ENCODE assay signal across 8 mouse cellular contexts in the genomic region with DNA sequence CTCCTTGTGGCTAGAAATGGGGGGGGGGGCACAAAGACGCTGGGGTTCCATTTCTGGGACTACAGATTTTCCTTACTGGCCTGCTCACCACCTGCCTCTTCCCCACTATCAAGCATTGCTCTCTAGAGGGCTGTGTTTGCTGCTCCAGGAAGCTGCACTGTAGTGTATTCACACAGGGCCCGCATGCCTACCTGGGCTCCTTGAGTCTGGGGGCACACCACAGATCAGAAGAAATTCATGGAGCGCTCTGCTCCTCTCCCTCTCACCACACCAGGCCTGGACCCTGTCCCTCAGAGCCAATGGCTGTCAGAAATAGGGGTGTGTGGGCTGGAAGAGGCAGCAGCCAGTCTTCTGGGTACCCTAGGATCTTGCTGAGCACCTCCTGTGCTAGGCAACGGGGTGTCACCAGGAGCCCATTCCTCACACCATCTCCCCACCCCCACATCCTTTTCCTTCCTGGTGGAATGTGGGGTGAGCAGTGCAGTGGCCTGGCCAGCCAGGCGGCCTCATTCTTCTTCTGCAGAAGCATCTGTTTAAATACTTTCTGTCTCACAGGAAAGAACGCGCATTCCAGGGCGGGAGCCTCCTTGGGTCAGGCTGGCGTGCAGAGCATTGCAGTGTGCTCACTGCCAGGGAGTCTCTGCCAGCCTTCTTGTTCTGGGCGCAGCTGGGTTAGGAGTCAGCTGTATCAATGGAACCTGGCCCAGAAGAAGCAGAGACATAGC. TPM values are rescaled to one million over a fixed set of nuclear protein-coding genes. Genes with fewer than 3 reads are reported as not detected.
DNase-seq lines count a peak whose midpoint lies in the region; ATAC-seq and TF ChIP-seq lines count a peak whose summit lies in the region.

No protein-coding gene starts in this region.

- peak; percentile 41 for ATAC-seq in intestine, postnatal 0 days
- peak; percentile 86 for ATAC-seq in lung, postnatal 0 days
- ATAC-seq in megakaryocyte progenitor cell, adult 5-6 weeks (replicated peaks; ENCODE audit: poor library complexity) = no peak

- no peaks in the 10 kb centered on the region for H3K27me3 ChIP-seq in intestine, postnatal 0 days (replicated peaks; ENCODE audit: control insufficient read depth, insufficient read depth, low read length)
- H3K27me3 ChIP-seq in lung, postnatal 0 days (replicated peaks; ENCODE audit: insufficient read depth, low read length) = no peaks in the 10 kb centered on the region
- H3K27me3 ChIP-seq in testis, adult 2 months (ENCODE audit: control insufficient read depth, insufficient read depth, low read length) = no peaks in the 10 kb centered on the region; the same call in none of the 2 replicates

- peak overlapping the region; percentile 35 for H3K27ac ChIP-seq in intestine, postnatal 0 days (ENCODE audit: low read depth, low read length)
- peak overlapping the region; percentile 57 for H3K27ac ChIP-seq in lung, postnatal 0 days (ENCODE audit: low read length)
- H3K27ac ChIP-seq in testis, adult 2 months (ENCODE audit: control insufficient read depth, insufficient read depth, low read depth, low read length) = peak overlapping the region; percentile 32; the same call in 1 of the 2 replicates

- H3K4me1 ChIP-seq in intestine, postnatal 0 days (replicated peaks; ENCODE audit: control insufficient read depth, insufficient read depth, low read length) = no peaks in the 10 kb centered on the region; the same call in 1 of the 2 replicates
- peaks cover 13% of the 10 kb centered on the region for H3K4me1 ChIP-seq in lung, postnatal 0 days (ENCODE audit: insufficient read depth, low read depth, low read length)
- H3K4me1 ChIP-seq in testis, adult 2 months (ENCODE audit: control insufficient read depth, insufficient read depth, low read length) = peaks cover 3% of the 10 kb centered on the region; the same call in 1 of the 2 replicates

- TF ChIP-seq CTCF in intestine, postnatal 0 days (IDR thresholded peaks at IDR 0.05; ENCODE audit: low read depth) = no peak
- no peak; the same call in 1 of the 2 replicates for TF ChIP-seq CTCF in lung, postnatal 0 days (IDR thresholded peaks at IDR 0.05)
- no peak for TF ChIP-seq CTCF in testis, adult 2 months (IDR thresholded peaks at IDR 0.05; ENCODE audit: control insufficient read depth, insufficient read depth, insufficient replicate concordance, low read depth, low read length)

- H3K4me2 ChIP-seq in intestine, postnatal 0 days (replicated peaks; ENCODE audit: low read depth) = no peak overlapping the region
- H3K4me2 ChIP-seq in lung, postnatal 0 days (replicated peaks; ENCODE audit: low read depth, low read length) = no peak overlapping the region

- WGBS in intestine, postnatal 0 days = 37% methylated on average over 10 of the region's 10 CpGs
- 23% methylated on average over 10 of the region's 10 CpGs for WGBS in lung, postnatal 0 days

- H3K36me3 ChIP-seq in intestine, postnatal 0 days (ENCODE audit: control insufficient read depth, insufficient read depth) = peaks cover 5% of the 10 kb centered on the region; the same call in 1 of the 2 replicates
- H3K36me3 ChIP-seq in lung, postnatal 0 days (ENCODE audit: insufficient read depth, low read length) = no peaks in the 10 kb centered on the region
- H3K36me3 ChIP-seq in testis, adult 2 months (ENCODE audit: control insufficient read depth, insufficient read depth, low read length) = no peaks in the 10 kb centered on the region

- TF ChIP-seq POLR2A in testis, adult 2 months (IDR thresholded peaks at IDR 0.05; ENCODE audit: control insufficient read depth, low read depth, low read length) = no peak

- peak; percentile 38; the same call in 1 of the 2 replicates for TF ChIP-seq EP300 in lung, postnatal 0 days (IDR thresholded peaks at IDR 0.05)

- no peak overlapping the region for H3K9ac ChIP-seq in intestine, postnatal 0 days (ENCODE audit: low read depth, low read length)
- H3K9ac ChIP-seq in lung, postnatal 0 days (replicated peaks; ENCODE audit: low read depth) = no peak overlapping the region

- no peak overlapping the region for H3K4me3 ChIP-seq in intestine, postnatal 0 days (ENCODE audit: low read depth, low read length)
- H3K4me3 ChIP-seq in lung, postnatal 0 days (ENCODE audit: low read depth, low read length) = no peak overlapping the region
- H3K4me3 ChIP-seq in testis, adult 2 months (ENCODE audit: control insufficient read depth, low read depth, low read length) = no peak overlapping the region

- peak; percentile 28 for DNase-seq in 416B (ENCODE audit: low read depth)
- peak; percentile 69 for DNase-seq in brain, adult 2 months (ENCODE audit: low read depth, low spot score)
- DNase-seq in heart, adult 11 months = peak; percentile 99
- peak; percentile 69 for DNase-seq in lung, postnatal 0 days (ENCODE audit: low spot score)
- DNase-seq in layer of hippocampus, adult 18-20 months (ENCODE audit: low spot score in 2 of 2) = no peak

- H3K9me3 ChIP-seq in intestine, postnatal 0 days (ENCODE audit: control insufficient read depth) = no peaks in the 10 kb centered on the region
- no peaks in the 10 kb centered on the region for H3K9me3 ChIP-seq in lung, postnatal 0 days (ENCODE audit: low read length)

RNA-seq across cellular contexts. Expression of a gene that starts 31.4 kb away (rescaled TPM):
- 54.1 and 59.1 TPM in 2 replicates for polyA plus RNA-seq in intestine, postnatal 0 days (2015; fragmentation: Nextera tagmentation; extraction: Ambion mirVana)
- 46.5 TPM in 2 replicates for polyA plus RNA-seq in lung, postnatal 0 days (2015; fragmentation: Nextera tagmentation; extraction: Ambion mirVana)
- 29.8 and 46.7 TPM in 2 replicates for polyA plus RNA-seq in testis, adult 2 months (2012; rRNA removed)
- 10 to 100 TPM; 63.8 to 77.8 TPM for total RNA-seq in layer of hippocampus, adult 18-20 months (2021)
- 64.5 and 73.5 TPM in 2 replicates for total RNA-seq in megakaryocyte progenitor cell, adult 5-6 weeks (2015)
- 49.0 and 90.6 TPM in 2 replicates for total RNA-seq in megakaryocyte progenitor cell, adult 5-6 weeks (2017)

Comparison
In these comparisons a context has a peak if more than half of its experiments do, and no peak if none do; other contexts are left out.
1. DNase-seq: peak in 416B (single experiment), brain, adult 2 months (single experiment), heart, adult 11 months (single experiment) and lung, postnatal 0 days (single experiment); none in layer of hippocampus, adult 18-20 months (0 of 2).
2. Peak in every context shown above with its lines, with median percentiles within 50 percentile points of each other: H3K27ac ChIP-seq.